Mouse (Mus musculus): ENCODE data around the gene Hs3st5.
"Not testable (repeated sequence)": the region's sequence is repeated elsewhere in the genome, so short reads cannot be mapped to it uniquely, and the experiment has no call there.

Gene Hs3st5

GRCm38 (mm10) chr10:36554941-36555888 lies 48.6 kb downstream of the Hs3st5 start:
- ATAC-seq (ENCODE audit: insufficient number of reproducible peaks, low FRiP score, low TSS enrichment), result no peak

- ATAC-seq (ENCODE audit: insufficient number of reproducible peaks, low FRiP score, low TSS enrichment), result no peak
Measured at GRCm38 (mm10) chr10:36556128-36556527, 49.5 kb downstream of the Hs3st5 start.

GRCm38 (mm10) chr10:36557673-36558072 lies 51.1 kb downstream of the Hs3st5 start:
- ATAC-seq (ENCODE audit: insufficient number of reproducible peaks, low FRiP score, low TSS enrichment), result no peak

GRCm38 (mm10) chr10:36558736-36559135 lies 52.1 kb downstream of the Hs3st5 start:
- ATAC-seq (ENCODE audit: insufficient number of reproducible peaks, low FRiP score, low TSS enrichment), result no peak

GRCm38 (mm10) chr10:36567258-36567657 lies 60.6 kb downstream of the Hs3st5 start:
- ATAC-seq (ENCODE audit: insufficient number of reproducible peaks, low FRiP score, low TSS enrichment), result no peak

- ATAC-seq (ENCODE audit: insufficient number of reproducible peaks, low FRiP score, low TSS enrichment), result no peak
Measured at GRCm38 (mm10) chr10:36572540-36572939, 65.9 kb downstream of the Hs3st5 start.

GRCm38 (mm10) chr10:36578375-36579145 lies 71.9 kb downstream of the Hs3st5 start:
- no peak for ATAC-seq (ENCODE audit: insufficient number of reproducible peaks, low FRiP score, low TSS enrichment)

GRCm38 (mm10) chr10:36610400-36610799 lies 103.8 kb downstream of the Hs3st5 start:
- ATAC-seq (ENCODE audit: insufficient number of reproducible peaks, low FRiP score, low TSS enrichment), result no peak

- not testable (repeated sequence) for ATAC-seq (ENCODE audit: insufficient number of reproducible peaks, low FRiP score, low TSS enrichment)
Measured at GRCm38 (mm10) chr10:36611415-36611814, 104.8 kb downstream of the Hs3st5 start.

GRCm38 (mm10) chr10:36623037-36623436 lies 116.4 kb downstream of the Hs3st5 start:
- ATAC-seq (ENCODE audit: insufficient number of reproducible peaks, low FRiP score, low TSS enrichment), result no peak

GRCm38 (mm10) chr10:36627952-36628351 lies 121.3 kb downstream of the Hs3st5 start:
- ATAC-seq (ENCODE audit: insufficient number of reproducible peaks, low FRiP score, low TSS enrichment), result no peak

GRCm38 (mm10) chr10:36631746-36632145 lies 125.1 kb downstream of the Hs3st5 start:
- ATAC-seq (ENCODE audit: insufficient number of reproducible peaks, low FRiP score, low TSS enrichment), result no peak

GRCm38 (mm10) chr10:36650653-36651052 lies 144.0 kb downstream of the Hs3st5 start:
- no peak for ATAC-seq (ENCODE audit: insufficient number of reproducible peaks, low FRiP score, low TSS enrichment)

GRCm38 (mm10) chr10:36713974-36714373 lies 207.4 kb downstream of the Hs3st5 start:
- ATAC-seq (ENCODE audit: insufficient number of reproducible peaks, low FRiP score, low TSS enrichment), result no peak

GRCm38 (mm10) chr10:36726239-36726638 lies 219.6 kb downstream of the Hs3st5 start:
- ATAC-seq (ENCODE audit: insufficient number of reproducible peaks, low FRiP score, low TSS enrichment), result no peak

- peak; percentile 62 for ATAC-seq (ENCODE audit: insufficient number of reproducible peaks, low FRiP score, low TSS enrichment)
Measured at GRCm38 (mm10) chr10:36729361-36730098, 222.9 kb downstream of the Hs3st5 start.

- no peak for ATAC-seq (ENCODE audit: insufficient number of reproducible peaks, low FRiP score, low TSS enrichment)
Measured at GRCm38 (mm10) chr10:36739375-36739774, 232.8 kb downstream of the Hs3st5 start.

- ATAC-seq (ENCODE audit: insufficient number of reproducible peaks, low FRiP score, low TSS enrichment), result no peak
Measured at GRCm38 (mm10) chr10:36750021-36750420, 243.4 kb downstream of the Hs3st5 start.

- ATAC-seq (ENCODE audit: insufficient number of reproducible peaks, low FRiP score, low TSS enrichment), result no peak
Measured at GRCm38 (mm10) chr10:36754471-36754870, 247.9 kb downstream of the Hs3st5 start.

GRCm38 (mm10) chr10:36773595-36773994 lies 267.0 kb downstream of the Hs3st5 start:
- ATAC-seq (ENCODE audit: insufficient number of reproducible peaks, low FRiP score, low TSS enrichment), result no peak

GRCm38 (mm10) chr10:36774898-36775297 lies 268.3 kb downstream of the Hs3st5 start:
- peak; percentile 58 for ATAC-seq (ENCODE audit: insufficient number of reproducible peaks, low FRiP score, low TSS enrichment)
